Mouse (Mus musculus): ENCODE results near the gene Mdm2.

DNA sequence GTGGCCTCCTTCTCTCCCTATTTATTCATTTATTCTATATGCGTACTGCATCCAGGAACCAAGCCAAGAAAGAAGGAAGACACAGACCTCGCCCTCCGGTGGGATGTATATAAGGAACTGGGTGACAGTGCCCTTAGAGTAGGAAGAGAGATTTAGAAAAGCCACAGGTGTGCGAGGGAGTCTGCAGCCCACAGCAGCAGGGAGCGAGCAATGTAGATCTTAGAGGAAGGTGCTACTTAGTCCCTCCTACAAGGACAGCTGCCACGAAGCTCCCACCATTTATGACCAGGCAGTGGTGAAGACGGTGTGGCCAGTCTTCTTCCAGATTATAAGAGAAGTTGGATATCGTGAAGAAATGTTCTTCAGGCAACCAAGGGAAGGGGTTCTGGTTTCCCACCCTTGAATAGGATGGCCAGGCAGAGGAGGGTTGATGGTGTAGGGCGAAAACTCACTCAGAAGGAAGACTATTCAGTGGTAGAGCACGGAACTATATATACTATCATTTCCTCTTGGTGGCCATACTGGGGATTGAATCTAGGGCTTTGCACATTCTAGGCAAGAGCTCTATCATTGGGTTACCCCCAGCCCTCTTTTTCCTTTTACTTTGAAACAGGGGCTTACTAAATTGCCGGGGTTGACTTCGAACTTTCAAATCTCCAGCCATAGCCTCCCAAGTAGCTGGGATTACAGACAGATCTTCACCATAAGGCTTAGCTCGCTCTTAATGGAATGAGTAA lies 38.5 kb downstream of the Mdm2 start:
- TF ChIP-seq CTCF (IDR thresholded peaks at IDR 0.05; ENCODE audit: borderline replicate concordance, insufficient read depth, low read length) (no peak), POLR2A (IDR thresholded peaks at IDR 0.05; ENCODE audit: low read depth, low read length) (no peak)

All from embryonic fibroblast, embryonic 13.5 days (primary cell).